Mouse (Mus musculus): Measurements from ENCODE around the gene Gnao1.

Gnao1 gene

DNA sequence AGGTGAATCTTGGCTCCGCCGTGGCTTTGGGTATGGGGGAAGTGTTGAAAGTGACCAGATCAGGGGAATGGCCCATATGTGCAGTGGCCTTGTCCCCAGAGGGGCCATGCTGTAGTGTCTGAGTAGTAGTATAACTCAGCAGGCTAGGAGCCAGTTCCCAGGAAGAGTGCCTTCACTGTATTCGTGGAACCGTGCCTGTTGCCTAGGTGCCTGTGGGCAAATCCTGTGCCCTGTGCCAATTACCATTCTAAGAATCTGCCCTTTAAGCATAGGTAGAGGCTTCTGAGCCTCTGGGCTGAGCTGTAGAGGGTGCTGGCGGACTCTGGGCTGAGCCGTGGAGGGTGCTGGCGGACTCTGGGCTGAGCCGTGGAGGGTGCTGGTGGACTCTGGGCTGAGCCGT, 148.6 kb downstream of the Gnao1 start:
- DNase-seq: no peak

- DNase-seq: no peak
Measured at GRCm38 (mm10) chr8:93960909-93961308, 151.1 kb downstream of the Gnao1 start.

GRCm38 (mm10) chr8:93968293-93968692, 158.5 kb downstream of the Gnao1 start:
- no peak for DNase-seq

DNA sequence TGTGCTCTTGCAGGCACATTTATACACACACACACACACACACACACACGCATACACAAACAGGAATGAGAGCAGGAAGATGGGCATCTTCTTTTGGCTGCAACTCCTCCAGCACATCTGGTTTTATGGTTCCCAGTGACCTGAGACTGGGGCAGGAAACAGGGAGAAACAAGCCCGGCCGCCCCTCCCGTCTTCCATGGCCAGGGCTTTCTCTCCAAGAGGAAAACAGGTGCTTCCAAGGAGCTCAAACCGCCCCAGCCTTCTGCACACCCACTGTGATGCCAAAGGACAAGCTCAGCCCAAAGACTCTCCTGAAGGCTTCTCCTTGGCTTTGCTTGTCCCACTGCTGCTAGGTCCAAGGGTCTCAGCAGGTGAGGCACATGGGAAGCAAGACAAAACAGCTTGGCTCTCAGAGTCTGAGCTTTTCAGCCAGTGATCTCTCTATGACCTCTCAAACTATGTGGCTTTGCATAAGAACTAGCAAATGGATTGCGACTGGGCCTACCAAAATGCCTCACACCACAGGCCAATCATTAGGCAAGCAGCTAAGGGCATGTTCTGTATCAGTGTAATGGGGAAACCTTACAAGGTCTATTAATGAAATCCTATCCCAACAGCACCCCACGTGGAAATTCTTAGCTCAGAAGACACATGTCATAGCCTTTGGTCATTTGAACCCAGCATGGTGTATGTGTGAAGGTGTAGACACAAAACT, 160.0 kb downstream of the Gnao1 start:
- no peak for DNase-seq

DNA sequence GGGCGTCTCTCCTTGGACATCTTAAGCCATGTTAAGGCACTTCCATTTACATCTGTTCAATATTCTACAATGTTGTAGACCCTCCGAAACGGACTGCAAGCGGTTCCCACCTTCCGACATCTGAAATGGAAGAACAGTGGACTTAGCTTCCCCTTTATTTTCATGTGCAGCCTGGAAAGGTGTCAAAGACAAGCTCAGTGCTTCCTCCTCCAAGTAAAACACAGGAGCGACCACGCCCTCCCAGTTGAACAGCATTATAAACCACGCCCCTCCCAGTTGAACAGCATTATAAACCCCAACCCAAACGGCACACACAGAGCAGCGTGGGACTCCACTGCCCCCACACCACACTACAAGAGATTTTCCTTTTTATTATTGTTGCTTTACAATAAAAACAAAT, 161.7 kb downstream of the Gnao1 start:
- DNase-seq: no peak

DNA sequence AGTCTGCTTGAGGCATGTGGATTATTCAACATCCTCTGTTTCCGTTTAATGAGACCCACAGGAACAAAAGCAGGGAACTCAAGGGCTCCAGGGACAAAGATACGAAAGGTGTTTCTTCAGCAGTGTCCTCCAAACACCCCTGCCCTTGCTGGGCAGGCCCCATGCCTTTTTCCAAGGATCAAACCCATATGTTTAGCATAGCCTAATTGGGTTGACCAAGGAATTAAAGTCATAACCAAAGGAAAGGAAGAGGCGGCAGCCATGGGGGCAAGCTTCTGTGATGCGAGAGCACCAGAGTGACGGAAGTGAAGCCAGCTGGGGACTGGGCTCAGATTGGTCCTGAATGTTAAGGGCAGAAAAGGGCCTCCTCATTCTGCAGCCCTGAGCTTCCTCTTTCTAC, 162.4 kb downstream of the Gnao1 start:
- no peak for DNase-seq

GRCm38 (mm10) chr8:93972971-93973734, 163.4 kb downstream of the Gnao1 start:
- peak; percentile 23 for DNase-seq

- no peak for DNase-seq
Measured at GRCm38 (mm10) chr8:93973831-93974375, 164.1 kb downstream of the Gnao1 start.

DNA sequence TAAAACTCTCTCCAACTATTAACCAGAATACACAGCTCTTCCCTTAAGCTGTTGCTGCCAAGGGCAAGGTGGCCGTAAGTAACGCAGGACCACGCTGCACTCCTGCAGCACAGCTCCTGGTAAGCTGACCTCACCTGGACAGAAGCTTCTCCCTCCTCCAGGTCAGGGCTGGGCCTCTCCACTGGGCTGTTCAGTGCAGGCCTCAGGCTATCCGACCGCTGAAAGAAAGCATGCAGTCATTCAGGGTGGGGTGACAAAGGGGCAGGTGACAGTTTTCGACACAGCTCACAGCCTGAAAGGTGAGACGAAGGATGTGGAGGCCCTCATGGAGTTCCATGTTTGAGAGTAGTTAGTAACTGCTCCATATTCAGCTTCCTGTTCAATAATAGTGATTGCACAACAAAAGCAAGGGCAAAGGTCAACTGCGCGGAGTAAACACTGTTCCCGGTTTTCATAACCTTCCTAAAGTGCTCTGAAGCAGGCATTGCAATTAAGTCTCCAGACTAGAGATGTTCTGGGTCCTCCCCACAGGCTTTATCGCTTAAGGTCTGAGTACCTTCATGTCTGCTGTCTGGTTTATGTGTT, 164.9 kb downstream of the Gnao1 start:
- DNase-seq: no peak

DNA sequence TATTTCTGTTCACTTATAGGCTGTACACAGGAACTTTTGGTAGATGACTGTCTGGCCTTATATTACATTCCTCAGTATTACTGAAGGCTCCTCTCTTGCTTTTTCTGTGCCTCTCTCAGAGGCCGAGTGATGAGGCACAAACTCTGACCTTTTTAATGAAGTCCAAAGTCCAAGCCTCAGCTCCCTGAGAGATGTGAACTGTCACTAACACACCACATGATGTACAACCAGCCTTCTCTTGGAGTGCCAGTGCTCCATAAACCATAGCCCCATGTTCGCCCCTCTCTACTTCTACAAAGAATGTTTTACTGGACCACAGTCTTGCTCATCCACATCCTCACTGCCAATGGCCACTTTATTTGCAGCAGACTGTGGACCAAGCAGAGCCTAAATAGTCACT, 165.6 kb downstream of the Gnao1 start:
- no peak for DNase-seq

GRCm38 (mm10) chr8:93976446-93977211, 166.9 kb downstream of the Gnao1 start:
- DNase-seq: no peak

- no peak for DNase-seq
Measured at GRCm38 (mm10) chr8:93980141-93980540, 170.4 kb downstream of the Gnao1 start.

- DNase-seq: no peak
Measured at GRCm38 (mm10) chr8:93981679-93982215, 172.0 kb downstream of the Gnao1 start.

DNA sequence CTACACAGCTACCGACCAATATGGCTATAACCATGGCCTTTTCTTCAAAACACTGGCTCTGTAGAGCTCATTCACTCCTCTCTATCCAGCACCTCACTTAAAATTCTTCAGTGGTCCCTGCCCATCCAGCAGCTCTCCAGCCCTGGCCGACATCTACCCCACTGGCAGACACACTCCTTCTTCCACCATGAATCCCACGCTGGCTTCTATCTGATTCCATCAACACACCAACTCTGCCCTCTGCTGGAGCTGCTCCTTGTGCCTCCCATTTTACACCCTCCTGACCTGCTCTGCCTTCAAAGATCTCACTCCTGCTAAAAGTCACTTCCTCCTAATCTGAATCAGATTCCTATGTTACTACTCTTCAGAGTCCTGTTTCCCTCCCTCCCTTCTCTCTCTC, 174.1 kb downstream of the Gnao1 start:
- no peak for DNase-seq

DNA sequence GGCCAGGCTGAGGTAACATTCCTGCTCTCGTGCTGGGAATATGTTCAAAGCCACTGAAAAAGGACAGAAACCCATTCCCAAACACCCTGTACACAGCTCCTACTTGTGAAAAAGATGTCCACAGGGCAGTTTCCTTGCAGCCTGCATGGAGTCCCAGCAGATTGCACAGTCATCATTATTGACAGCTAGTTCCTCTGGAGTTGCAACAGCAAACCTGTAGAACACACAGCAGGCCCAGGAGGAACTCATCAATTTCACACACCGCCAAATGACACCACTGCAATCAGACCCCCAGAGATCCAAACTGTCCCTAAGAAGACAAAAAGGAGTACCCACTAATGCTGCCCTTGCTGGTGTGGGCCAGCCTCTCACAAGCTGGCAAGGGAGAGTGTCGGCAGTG, 175.0 kb downstream of the Gnao1 start:
- no peak for DNase-seq

DNA sequence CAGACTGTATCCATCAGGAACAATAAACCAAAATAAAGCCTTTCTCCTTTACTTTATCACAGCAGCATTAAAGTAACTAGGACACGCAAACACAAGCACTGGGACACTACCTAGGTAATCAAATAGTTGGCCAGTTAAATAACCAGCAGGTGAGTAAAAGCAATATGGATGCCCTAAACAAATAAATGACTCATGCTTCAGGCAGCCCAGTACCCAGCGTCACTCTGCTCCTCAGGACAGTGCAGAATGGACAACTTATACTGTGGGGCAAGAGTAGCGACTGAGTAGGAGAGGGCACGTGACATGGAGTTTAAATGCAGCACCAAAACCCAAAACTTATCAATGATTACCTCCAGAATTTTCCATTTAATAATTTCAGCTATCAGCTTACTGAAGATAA, 180.0 kb downstream of the Gnao1 start:
- DNase-seq: no peak

- no peak for DNase-seq
Measured at GRCm38 (mm10) chr8:93998961-93999360, 189.2 kb downstream of the Gnao1 start.

DNA sequence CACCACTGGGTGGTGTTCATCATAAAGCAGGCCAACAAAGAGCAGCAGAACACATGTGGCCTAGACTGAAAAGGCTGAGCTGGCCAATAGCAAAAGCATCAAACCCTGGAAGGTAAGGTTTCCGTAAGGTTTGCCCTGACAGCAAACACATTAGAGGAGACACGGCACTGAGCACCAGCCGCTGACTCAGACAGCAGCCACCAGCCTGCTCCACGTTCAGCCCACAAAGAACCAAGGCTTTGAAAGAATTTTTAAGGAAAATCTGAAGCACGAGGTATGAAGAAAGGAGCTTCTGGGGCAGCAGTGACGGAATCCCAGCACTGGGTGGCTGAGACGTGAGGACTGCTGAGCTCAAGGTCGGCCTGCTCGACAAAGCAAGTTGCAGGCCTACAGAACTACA, 194.4 kb downstream of the Gnao1 start:
- no peak for DNase-seq

DNA sequence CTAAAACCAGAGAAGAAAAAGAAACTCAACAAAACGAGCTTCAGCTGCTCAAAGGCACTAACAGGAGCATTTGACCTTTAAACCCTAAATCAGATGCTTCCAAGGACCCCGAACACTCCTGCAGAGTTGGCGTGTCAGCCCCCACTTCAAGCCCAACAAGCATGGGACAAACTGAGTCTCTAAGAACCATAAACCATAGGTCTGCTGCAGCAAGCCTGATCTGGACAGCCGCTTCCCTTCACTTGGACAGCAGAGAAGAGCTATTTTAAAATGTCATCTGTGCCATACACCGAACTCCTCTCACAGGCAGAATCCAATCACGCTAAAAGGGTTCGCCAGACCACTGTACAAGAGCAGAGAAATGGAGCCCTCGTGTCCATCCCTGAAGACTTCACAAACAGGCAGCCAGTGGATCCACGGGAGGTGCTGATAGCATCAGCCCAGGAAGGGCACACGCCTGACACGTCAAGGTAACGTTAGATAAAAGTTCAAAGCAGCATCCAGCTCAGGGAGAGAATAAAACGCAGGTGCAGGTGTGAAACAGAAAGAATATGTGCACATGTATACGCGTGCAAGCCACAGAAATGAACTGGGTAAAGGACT, 199.6 kb downstream of the Gnao1 start:
- peak; percentile 27 for DNase-seq

DNA sequence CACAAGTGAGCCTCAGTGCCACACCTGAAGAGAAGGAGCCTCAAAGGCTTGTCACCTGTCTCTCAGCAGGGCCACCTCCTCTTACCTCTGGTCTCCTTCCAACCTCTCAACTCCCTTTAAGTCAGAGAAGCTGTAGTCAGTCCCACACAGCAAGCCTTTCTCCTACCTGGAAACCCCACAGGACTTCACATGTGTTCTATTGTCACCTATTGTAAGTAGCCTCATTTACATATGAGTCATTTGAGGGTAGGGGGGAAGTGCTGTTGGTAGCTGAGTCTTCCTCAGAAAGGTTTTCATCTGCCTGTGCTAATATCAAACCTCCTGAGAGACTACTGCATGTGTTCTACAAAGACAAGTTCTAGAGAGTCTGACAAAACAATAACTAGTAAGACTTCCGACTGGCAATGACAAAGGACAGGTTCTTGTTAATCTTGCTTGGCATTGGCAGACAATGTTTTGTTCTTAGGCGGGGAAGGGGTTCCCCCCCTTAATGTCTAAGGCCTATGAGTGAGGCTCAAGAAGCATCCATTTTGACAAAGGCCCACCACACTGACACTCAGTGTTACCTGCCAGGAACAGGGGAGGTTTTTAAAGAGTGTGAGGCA, 200.4 kb downstream of the Gnao1 start:
- no peak for DNase-seq

DNA sequence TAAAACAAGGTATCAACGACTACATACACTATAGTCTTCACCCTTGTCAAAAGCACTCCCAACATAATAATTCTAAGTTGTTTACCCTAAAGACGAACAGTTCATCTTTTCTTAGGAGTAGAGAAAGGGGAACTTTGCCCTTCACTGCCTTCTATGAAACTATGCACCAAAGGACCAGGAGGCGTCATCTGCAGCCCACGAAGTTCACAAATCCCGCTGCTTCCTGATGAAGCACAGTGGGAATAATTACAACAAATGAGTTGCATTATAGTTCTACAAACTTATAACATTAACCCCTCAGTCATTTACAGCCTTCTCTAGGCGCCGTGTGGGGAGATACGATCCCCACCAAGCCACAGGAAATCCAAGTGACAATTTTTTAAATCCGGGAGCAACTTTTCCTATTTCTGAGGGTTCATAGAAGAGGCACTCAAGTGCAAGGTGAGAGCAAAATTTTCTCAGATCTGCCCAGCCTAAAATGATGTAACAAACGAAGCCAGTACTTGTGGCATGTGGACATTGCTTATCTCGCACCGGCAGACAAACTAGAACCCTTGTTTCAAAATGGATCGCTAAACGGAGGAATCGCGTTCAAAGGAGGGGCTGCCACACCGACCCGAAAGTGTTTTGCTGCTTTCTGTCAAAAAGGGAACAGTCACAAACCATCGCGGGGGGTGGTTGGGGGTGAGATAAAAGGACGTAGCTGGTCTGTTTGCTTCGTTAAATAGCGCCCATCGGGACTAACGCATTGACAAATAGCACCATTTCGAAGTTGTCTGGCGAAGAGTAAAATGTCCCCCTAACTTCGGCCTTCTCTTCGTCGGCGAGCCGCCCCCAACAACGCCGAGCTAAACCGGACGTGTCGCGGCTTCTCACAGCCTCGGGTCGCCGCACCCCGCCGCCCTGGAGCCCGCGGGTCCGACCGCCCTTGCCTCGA, 201.6 kb downstream of the Gnao1 start:
- DNase-seq: peak; percentile 21
